Mouse (Mus musculus): ENCODE results near the gene 1700016K19Rik.
"Not testable (repeated sequence)": the region's sequence is repeated elsewhere in the genome, so short reads cannot be mapped to it uniquely, and the experiment has no call there.

The 1700016K19Rik gene

GRCm38 (mm10) chr11:75984581-75984980 lies 15.1 kb upstream of the 1700016K19Rik start:
- no peak for DNase-seq (ENCODE audit: low spot score in 2 of 2)

DNA sequence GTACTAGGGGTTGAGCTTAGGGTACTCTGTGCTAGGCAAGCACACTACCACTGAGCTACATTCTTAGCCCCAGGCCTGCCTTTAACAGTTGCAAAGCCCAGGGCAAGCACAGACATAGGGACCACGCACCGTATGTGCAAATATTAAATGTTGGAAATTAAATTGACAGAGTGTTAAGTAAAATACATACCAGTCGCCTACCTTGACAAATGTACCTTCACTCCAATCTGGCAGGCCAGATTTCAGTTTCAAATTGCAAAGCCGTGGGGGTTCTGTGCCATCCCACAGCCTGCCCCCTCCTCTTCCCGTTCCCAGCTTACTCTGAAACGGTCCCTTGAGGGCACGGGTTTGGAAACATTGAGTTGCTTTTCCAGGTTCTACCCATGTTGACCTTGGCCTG lies 13.8 kb upstream of the 1700016K19Rik start:
- no peak for DNase-seq (ENCODE audit: low spot score in 2 of 2)

GRCm38 (mm10) chr11:75990965-75991835 lies 8.5 kb upstream of the 1700016K19Rik start:
- no peak for DNase-seq (ENCODE audit: low spot score in 2 of 2)

DNA sequence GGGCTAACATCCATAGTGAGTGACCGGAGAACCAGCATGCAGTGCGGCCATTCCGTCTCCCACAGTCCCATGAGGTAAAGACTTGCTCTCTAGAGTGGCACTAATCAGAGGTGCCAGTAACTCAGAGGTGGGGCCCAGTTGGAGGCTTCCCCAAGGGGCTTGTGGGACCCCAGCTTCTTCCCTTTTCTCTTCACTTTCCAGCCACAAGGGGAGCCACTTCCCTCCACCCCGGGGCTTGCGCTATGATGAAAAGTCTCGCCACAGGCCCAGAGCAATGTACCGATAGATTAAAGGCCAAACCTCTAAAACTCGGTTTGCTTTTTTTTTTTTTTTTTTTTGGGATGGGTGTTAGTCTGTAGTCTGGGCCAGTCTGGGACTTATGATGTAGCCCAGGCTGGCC lies 7.8 kb upstream of the 1700016K19Rik start:
- DNase-seq (ENCODE audit: low spot score in 2 of 2): no peak

GRCm38 (mm10) chr11:75992481-75992880 lies 7.2 kb upstream of the 1700016K19Rik start:
- DNase-seq (ENCODE audit: low spot score in 2 of 2): no peak

- no peak for DNase-seq (ENCODE audit: low spot score in 2 of 2)
Observed at GRCm38 (mm10) chr11:75994357-75994756, 5.4 kb upstream of the 1700016K19Rik start.

DNA sequence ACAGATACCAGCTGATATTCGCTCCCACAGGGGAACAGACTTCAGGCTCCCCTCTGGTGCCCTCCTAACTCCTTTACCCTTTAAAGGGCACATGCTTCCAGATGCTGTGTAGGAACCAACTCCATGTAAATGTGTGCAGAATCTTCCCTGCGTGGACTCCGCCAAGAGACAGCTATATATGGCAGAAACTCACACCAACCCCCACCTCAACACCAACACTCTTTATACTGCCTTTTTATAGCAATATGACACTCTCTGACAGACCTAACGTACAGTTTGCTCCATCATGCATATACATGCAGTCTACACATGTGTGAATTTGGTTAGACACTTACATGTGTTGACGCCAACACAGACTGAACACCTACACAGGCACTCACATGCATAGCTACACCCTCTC lies 989 bp downstream of the 1700016K19Rik start:
- DNase-seq (ENCODE audit: low spot score in 2 of 2): peak; percentile 16 to 21

- DNase-seq (ENCODE audit: low spot score in 2 of 2): no peak
Observed at GRCm38 (mm10) chr11:76001237-76001878, 1.6 kb downstream of the 1700016K19Rik start.

GRCm38 (mm10) chr11:76004276-76004675 lies 4.6 kb downstream of the 1700016K19Rik start:
- not testable (repeated sequence) for DNase-seq (ENCODE audit: low spot score in 2 of 2)

- no peak for DNase-seq (ENCODE audit: low spot score in 2 of 2)
Observed at GRCm38 (mm10) chr11:76008162-76008561, 8.4 kb downstream of the 1700016K19Rik start.

DNA sequence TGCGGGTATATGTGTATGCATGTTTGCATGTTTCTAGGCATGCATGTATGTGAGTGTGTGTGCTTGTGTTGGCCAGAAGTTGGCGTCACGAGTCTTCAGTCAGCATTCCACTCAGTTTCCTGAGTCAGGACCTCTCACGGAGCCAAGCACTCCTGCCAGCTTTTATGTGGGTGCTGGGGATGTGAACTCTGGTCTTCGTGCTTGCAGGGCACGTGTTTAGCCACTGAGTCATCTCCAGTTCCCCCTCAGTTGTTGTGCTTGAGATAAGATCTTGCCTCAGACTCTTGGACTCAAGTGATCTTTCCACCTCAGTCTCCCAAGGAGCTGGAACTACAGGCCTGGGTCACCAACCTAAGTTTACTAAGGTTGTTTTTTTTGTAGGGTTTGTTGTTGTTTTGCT lies 9.4 kb downstream of the 1700016K19Rik start:
- no peak for DNase-seq (ENCODE audit: low spot score in 2 of 2)

DNA sequence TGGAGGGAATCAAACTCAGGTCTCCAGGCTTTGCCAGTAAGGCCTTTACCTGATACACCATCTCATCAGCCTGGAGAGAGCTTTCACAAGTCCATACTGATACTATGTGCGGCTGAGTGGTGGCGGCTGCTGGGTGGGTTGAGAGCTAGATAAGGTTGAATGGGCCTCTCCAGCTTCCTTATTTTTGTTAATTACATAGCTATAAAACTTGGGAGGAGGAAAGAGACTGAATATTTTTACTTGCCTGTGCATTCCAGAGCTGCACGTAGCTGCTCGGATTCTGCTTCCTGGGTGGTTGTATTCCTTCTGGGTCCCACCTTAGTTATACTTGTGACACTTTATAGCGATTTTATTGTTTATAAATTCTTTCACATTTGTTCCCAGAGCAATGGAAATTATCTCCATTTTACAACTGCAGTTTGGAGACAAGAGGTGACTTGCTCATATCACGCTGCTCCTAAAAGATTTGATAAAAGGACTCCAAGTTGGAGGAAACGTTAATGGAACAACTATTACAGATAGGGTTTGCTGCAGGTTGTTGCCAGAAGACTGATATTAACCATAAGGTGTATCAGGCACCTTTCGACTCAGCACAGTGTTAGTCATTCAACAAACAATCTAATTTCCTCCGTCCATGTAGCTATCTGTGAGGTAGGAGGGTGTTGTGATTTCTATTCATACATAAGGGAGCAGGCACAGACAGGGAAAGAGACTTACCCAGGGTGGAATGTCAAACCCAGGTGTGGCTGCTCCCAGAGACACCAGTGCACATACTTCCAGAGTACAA lies 11.3 kb downstream of the 1700016K19Rik start:
- DNase-seq (ENCODE audit: low spot score in 2 of 2): no peak

DNA sequence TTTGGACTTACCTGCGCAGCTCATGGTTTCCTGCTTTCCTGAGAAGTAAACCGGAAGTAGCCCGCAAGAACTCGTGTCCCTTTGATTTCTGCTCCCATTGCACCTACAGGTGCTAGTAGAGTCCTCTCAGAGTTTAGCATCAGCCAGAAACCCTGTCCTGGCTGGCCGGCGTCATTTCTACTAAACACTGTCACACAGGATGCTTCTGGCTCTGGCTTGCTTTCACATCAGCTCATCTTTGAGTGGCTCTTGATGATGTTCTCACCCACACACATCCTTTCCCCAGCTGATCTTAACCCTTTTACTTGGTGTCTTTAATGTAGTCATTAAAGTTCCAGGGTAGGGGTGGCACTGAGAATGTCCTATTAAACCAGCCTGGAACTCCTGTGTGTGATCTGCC lies 15.5 kb downstream of the 1700016K19Rik start:
- DNase-seq (ENCODE audit: low spot score in 2 of 2): no peak

DNA sequence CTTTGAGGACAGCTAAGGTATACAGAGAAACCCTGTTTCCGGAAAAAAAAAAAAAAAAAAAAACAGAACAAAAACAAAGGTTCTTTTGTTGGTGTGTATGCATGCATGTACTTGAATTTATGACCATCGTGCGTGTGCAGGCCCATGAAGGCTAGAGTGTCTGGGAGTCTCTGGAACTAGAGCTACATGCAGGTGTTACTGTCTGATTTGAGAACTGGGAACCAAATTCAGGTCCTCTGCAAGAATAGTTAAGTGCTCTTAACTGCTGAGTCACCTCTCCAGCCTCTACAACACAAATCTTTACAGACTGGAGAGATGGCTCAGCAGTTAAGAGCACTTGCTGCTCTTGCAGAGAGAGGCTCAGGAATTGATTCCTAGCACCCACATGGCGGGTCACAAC lies 16.1 kb downstream of the 1700016K19Rik start:
- DNase-seq (ENCODE audit: low spot score in 2 of 2): no peak

GRCm38 (mm10) chr11:76019879-76020278 lies 20.2 kb downstream of the 1700016K19Rik start:
- DNase-seq (ENCODE audit: low spot score in 2 of 2): no peak

DNA sequence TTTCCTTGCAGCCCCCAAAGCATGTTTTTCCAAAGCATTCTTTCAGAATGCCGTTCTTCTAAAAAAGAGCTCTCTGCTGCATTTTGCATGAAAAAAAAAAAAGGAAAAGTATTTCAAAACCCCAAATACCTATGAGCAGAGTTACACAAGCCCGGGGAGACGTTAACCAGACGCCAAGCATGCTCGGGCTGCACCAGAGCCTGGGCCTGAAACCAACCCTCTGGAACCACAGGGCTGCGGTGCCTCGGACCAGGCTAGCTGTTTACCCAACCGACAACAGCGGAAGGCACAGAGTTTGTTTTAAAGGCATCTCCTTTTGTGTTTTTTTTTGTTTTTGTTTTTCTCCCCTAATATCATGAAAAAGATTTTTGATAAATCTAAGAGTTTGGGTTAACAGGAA lies 21.2 kb downstream of the 1700016K19Rik start:
- no peak for DNase-seq (ENCODE audit: low spot score in 2 of 2)

GRCm38 (mm10) chr11:76025080-76025583 lies 25.4 kb downstream of the 1700016K19Rik start:
- no peak for DNase-seq (ENCODE audit: low spot score in 2 of 2)

- no peak for DNase-seq (ENCODE audit: low spot score in 2 of 2)
Observed at GRCm38 (mm10) chr11:76026527-76027138, 26.9 kb downstream of the 1700016K19Rik start.

DNA sequence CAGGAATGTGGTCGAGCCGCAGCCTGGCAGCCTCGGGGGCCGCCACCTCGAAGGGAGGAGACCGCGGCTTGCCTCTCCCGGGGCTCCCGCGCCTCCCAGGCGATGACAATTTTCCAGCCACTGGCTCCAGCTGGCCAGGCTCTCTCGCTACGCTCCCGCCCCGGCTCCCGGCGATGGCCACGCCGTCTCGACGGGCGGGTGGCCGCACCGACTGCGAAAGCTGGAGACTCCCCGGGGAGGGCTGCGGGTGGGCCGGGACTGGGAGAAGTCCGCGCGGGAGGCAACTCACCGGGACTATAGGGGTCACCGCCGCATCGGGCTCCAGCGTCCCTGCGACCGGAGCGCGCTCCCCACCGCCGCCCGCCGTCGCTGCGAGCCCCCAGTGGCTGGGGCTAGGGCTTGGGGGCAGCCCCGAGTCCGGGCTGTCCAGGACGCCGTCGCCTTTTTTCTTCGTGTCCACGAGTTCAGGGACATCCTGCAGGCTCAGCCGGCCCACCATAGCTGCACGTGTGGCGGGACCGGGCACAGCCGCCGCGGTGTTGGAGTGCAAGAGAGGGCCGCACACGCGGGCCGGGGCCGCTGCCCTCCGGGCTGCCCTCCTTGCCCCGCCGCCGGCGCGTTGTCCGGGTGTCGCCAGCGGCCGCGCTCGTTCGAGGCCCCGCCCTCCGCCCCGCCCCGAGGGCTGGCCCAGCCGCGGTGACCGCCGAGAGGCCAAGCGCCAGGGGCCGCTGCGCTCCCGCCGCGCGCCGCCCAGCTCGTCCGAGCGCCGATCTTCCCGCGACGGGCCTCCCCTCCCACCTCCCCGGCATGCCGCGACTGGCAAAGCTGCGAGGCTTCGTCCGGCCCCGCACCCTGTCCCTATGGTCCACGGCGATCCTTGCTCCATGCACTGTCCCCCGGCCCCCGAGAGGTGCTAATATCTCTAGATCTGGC lies 27.7 kb downstream of the 1700016K19Rik start, which contains the start of gene Rflnb:
Gene Rflnb, minus strand, starts transcription at position 644 of the 933 bp plus-strand sequence.
- peak; percentile 43 to 46 for DNase-seq (ENCODE audit: low spot score in 2 of 2)

DNA sequence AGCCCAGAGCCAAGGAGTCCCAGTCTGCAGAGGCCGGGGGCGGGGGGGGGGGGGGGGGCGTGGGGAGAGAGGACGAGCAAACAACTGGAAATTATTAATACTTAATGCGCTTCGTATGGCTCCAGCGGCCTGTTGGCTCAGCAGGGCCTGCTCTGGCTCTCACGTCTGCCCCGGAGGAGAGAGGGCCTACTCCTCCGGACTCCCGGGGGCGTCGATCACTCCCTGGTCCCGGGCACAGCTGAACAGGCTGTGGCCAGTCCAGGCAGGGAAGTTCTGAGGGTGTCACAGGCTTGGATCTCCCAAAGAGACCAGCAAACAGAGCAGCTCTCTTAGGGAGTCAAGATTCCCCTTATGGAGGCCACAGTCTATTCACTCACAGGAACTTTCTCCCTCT lies 28.4 kb downstream of the 1700016K19Rik start:
- no peak for DNase-seq (ENCODE audit: low spot score in 2 of 2)

Data from right cerebral cortex, adult 2 months (tissue).